8 mouse cellular contexts compared by ENCODE assay signal in the genomic region with DNA sequence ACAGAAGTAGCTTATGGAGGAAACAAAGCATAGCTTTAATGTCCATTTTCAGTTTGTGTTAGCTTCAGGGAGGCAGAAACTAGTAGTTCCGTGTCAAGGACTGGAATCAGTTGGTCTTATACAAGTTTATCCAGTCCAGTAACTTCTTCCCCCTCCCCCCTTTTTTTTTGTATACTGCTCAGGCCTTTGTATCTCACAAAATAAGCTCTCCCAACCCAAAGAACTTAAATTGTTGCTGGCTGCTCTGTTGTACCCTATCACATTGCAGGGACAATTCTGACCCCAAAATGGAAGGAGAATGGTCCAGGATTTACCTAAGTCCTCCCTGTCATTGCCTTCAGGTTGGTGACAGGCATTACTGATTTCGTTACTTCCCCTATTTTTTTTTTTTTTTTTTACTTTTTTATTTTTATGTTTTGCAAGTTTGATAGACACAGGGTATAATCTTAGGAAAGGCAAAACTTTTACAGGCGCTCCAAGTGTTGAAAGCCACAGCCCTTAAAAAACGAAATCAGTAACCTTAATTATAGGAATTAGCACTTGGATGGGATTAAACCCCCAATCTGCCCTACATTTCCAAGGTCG. TPM values are rescaled to one million over a fixed set of nuclear protein-coding genes. Genes with fewer than 3 reads are reported as not detected.
DNase-seq lines count a peak whose midpoint lies in the region; ATAC-seq and TF ChIP-seq lines count a peak whose summit lies in the region.

No protein-coding gene starts in this region.

- peak overlapping the region; percentile 99 for H3K4me3 ChIP-seq in heart, embryonic 12.5 days
- H3K4me3 ChIP-seq in ES-E14 (ENCODE audit: insufficient read depth in 1 of 2, low read depth in 1 of 2, low read length in 2 of 2, poor library complexity in 1 of 2, severe bottlenecking in 1 of 2) = peak overlapping the region; percentile 74 to 94
- H3K4me3 ChIP-seq in hindbrain, embryonic 11.5 days (ENCODE audit: low read depth, low read length) = peak overlapping the region; percentile 92
- H3K4me3 ChIP-seq in midbrain, embryonic 11.5 days (ENCODE audit: low read depth, low read length) = peak overlapping the region; percentile 86

- peak overlapping the region; percentile 93 for H3K4me2 ChIP-seq in heart, embryonic 12.5 days
- peak overlapping the region; percentile 59; the same call in 1 of the 2 replicates for H3K4me2 ChIP-seq in hindbrain, embryonic 11.5 days (replicated peaks; ENCODE audit: low read depth, low read length)
- peak overlapping the region; percentile 91 for H3K4me2 ChIP-seq in midbrain, embryonic 11.5 days

- 24% methylated on average over 5 of the region's 5 CpGs for WGBS in heart, embryonic 12.5 days
- 24% methylated on average over 5 of the region's 5 CpGs for WGBS in hindbrain, embryonic 11.5 days
- WGBS in midbrain, embryonic 11.5 days = 24% methylated on average over 5 of the region's 5 CpGs

- no peaks in the 10 kb centered on the region for H3K9me3 ChIP-seq in heart, embryonic 12.5 days (replicated peaks)
- H3K9me3 ChIP-seq in ES-E14 (ENCODE audit: control insufficient read depth, insufficient read depth, low read depth, low read length) = no peaks in the 10 kb centered on the region
- H3K9me3 ChIP-seq in hindbrain, embryonic 11.5 days (ENCODE audit: control insufficient read depth, low read length) = no peaks in the 10 kb centered on the region
- H3K9me3 ChIP-seq in midbrain, embryonic 11.5 days (ENCODE audit: control insufficient read depth, low read length) = no peaks in the 10 kb centered on the region

- peak overlapping the region; percentile 67; the same call in 1 of the 2 replicates for H3K9ac ChIP-seq in heart, embryonic 12.5 days
- H3K9ac ChIP-seq in ES-E14 (ENCODE audit: insufficient read depth, low read depth, low read length, poor library complexity, severe bottlenecking) = no peak overlapping the region
- H3K9ac ChIP-seq in hindbrain, embryonic 11.5 days (ENCODE audit: low read depth, low read length) = no peak overlapping the region
- peak overlapping the region; percentile 24; the same call in 1 of the 2 replicates for H3K9ac ChIP-seq in midbrain, embryonic 11.5 days (ENCODE audit: low read length)

- DNase-seq in heart, postnatal 25 days (ENCODE audit: low spot score) = no peak
- DNase-seq in ES-E14 (ENCODE audit: low read depth, low spot score) = no peak
- no peak for DNase-seq in hindbrain, embryonic 11.5 days (ENCODE audit: low spot score)
- no peak for DNase-seq in midbrain, embryonic 11.5 days (ENCODE audit: low spot score, missing footprints)
- DNase-seq in left cerebral cortex, adult 8-10 months (ENCODE audit: low spot score in 2 of 2) = no peak
- DNase-seq in layer of hippocampus, adult 8-10 months (ENCODE audit: low spot score in 2 of 2) = no peak
- no peak for DNase-seq in gastrocnemius, postnatal 4 days (ENCODE audit: low spot score in 2 of 2)

- no peak for ATAC-seq in heart, embryonic 12.5 days (ENCODE audit: insufficient number of reproducible peaks, low FRiP score)
- no peak for ATAC-seq in hindbrain, embryonic 11.5 days (ENCODE audit: low FRiP score)
- no peak for ATAC-seq in midbrain, embryonic 11.5 days (ENCODE audit: low FRiP score)

- peaks cover 22% of the 10 kb centered on the region for H3K36me3 ChIP-seq in heart, embryonic 12.5 days
- H3K36me3 ChIP-seq in ES-E14 (ENCODE audit: control insufficient read depth, insufficient read depth, low read length, poor library complexity, severe bottlenecking) = no peaks in the 10 kb centered on the region; the same call in 1 of the 2 replicates
- H3K36me3 ChIP-seq in hindbrain, embryonic 11.5 days (ENCODE audit: control insufficient read depth, insufficient read depth, low read length) = no peaks in the 10 kb centered on the region
- peaks cover 2% of the 10 kb centered on the region; the same call in 1 of the 2 replicates for H3K36me3 ChIP-seq in midbrain, embryonic 11.5 days (ENCODE audit: control insufficient read depth, insufficient read depth, low read length)

- in situ Hi-C loops in ES-E14 (cut with MboI; ENCODE audit: low sequenced_read_pairs in 2 of 2, unreplicated experiment in 2 of 2) = no loop called here

- peaks cover 10% of the 10 kb centered on the region for H3K4me1 ChIP-seq in heart, embryonic 12.5 days (replicated peaks)
- peaks cover 0 to 5% of the 10 kb centered on the region in 2 experiments; a peak in 1 of 4 replicates for H3K4me1 ChIP-seq in ES-E14 (ENCODE audit: control insufficient read depth in 2 of 2, insufficient read depth in 2 of 2, low read length in 2 of 2, poor library complexity in 1 of 2)
- peaks cover 4% of the 10 kb centered on the region; the same call in 1 of the 2 replicates for H3K4me1 ChIP-seq in hindbrain, embryonic 11.5 days (replicated peaks; ENCODE audit: control insufficient read depth, insufficient read depth, low read length)
- H3K4me1 ChIP-seq in midbrain, embryonic 11.5 days (ENCODE audit: control insufficient read depth, insufficient read depth, low read length) = peaks cover 15% of the 10 kb centered on the region

- no peak overlapping the region for H3K27ac ChIP-seq in heart, embryonic 12.5 days (ENCODE audit: poor library complexity, severe bottlenecking)
- H3K27ac ChIP-seq in ES-E14 (ENCODE audit: insufficient read depth, low read depth, low read length, poor library complexity, severe bottlenecking) = no peak overlapping the region
- H3K27ac ChIP-seq in hindbrain, embryonic 11.5 days (ENCODE audit: low read depth, low read length) = no peak overlapping the region
- H3K27ac ChIP-seq in midbrain, embryonic 11.5 days (ENCODE audit: low read depth, low read length) = no peak overlapping the region

- intact Hi-C loops in heart, postnatal 25 days (cut with DNase I) = no loop called here

- no peaks in the 10 kb centered on the region for H3K27me3 ChIP-seq in heart, embryonic 12.5 days (replicated peaks)
- no peaks in the 10 kb centered on the region for H3K27me3 ChIP-seq in hindbrain, embryonic 11.5 days (ENCODE audit: control insufficient read depth, insufficient read depth, low read length)
- no peaks in the 10 kb centered on the region for H3K27me3 ChIP-seq in midbrain, embryonic 11.5 days (ENCODE audit: control insufficient read depth, insufficient read depth, low read length)

TF ChIP-seq in ES-E14, 5 proteins besides CTCF, POLR2A, EP300 and RAD21:
- no peak for TF ChIP-seq MAFK (IDR thresholded peaks at IDR 0.05; ENCODE audit: insufficient read depth, low read depth, low read length)
- no peak for TF ChIP-seq ZNF384 (IDR thresholded peaks at IDR 0.05; ENCODE audit: low read depth, low read length)
- TF ChIP-seq ZC3H11A (IDR thresholded peaks at IDR 0.05; ENCODE audit: borderline replicate concordance, low read depth, low read length) = no peak
- TF ChIP-seq CHD2 (IDR thresholded peaks at IDR 0.05; ENCODE audit: low read depth, low read length) = no peak
- TF ChIP-seq HCFC1 (IDR thresholded peaks at IDR 0.05; ENCODE audit: borderline replicate concordance, insufficient read depth, low read length) = no peak

RNA-seq across cellular contexts. Expression of a gene that starts 1.0 kb away (rescaled TPM):
- polyA plus RNA-seq in heart, embryonic 12.5 days (2016; fragmentation: Nextera tagmentation; extraction: Ambion mirVana) = 15.4 and 15.6 TPM in 2 replicates
- total RNA-seq in heart, postnatal 25 days (2021) = 10 to 100 TPM; 12.3 to 14.1 TPM
- total RNA-seq in ES-E14 (2012; rRNA removed) = 27.6 and 29.4 TPM in 2 replicates
- 22.0 and 22.2 TPM in 2 replicates for polyA plus RNA-seq in hindbrain, embryonic 11.5 days (2014; fragmentation: Nextera tagmentation; extraction: Ambion mirVana)
- 20.5 and 21.7 TPM in 2 replicates for polyA plus RNA-seq in midbrain, embryonic 11.5 days (2014; fragmentation: Nextera tagmentation; extraction: Ambion mirVana)
- total RNA-seq in left cerebral cortex, adult 8-10 months (2022) = 10 to 100 TPM; 18.2 to 26.0 (median 21.3) TPM
- 10 to 100 TPM; 18.2 to 34.0 (median 22.9) TPM for total RNA-seq in layer of hippocampus, adult 8-10 months (2022)
- 10 to 100 TPM; 24.3 to 27.1 TPM for total RNA-seq in gastrocnemius, postnatal 4 days (2021)

RNA-seq across cellular contexts. Expression of a gene that starts 44.5 kb away (rescaled TPM):
- 71.6 and 72.6 TPM in 2 replicates for polyA plus RNA-seq in heart, embryonic 12.5 days (2016; fragmentation: Nextera tagmentation; extraction: Ambion mirVana)
- total RNA-seq in heart, postnatal 25 days (2021) = 10 to 100 TPM; 86.9 to 92.9 TPM
- total RNA-seq in ES-E14 (2012; rRNA removed) = 45.1 and 45.8 TPM in 2 replicates
- 77.3 and 88.5 TPM in 2 replicates for polyA plus RNA-seq in hindbrain, embryonic 11.5 days (2014; fragmentation: Nextera tagmentation; extraction: Ambion mirVana)
- polyA plus RNA-seq in midbrain, embryonic 11.5 days (2014; fragmentation: Nextera tagmentation; extraction: Ambion mirVana) = 84.3 and 94.5 TPM in 2 replicates
- total RNA-seq in left cerebral cortex, adult 8-10 months (2022) = 100 to 1,000 TPM; 199 to 232 (median 219) TPM
- 100 to 1,000 TPM; 196 to 256 (median 209) TPM for total RNA-seq in layer of hippocampus, adult 8-10 months (2022)
- total RNA-seq in gastrocnemius, postnatal 4 days (2021) = 10 to 100 TPM; 65.0 to 68.3 TPM

Comparison
In these comparisons a context has a peak if more than half of its experiments do, and no peak if none do; other contexts are left out.
1. H3K9ac ChIP-seq: peak in heart, embryonic 12.5 days (single experiment) and midbrain, embryonic 11.5 days (single experiment); none in ES-E14 (single experiment) and hindbrain, embryonic 11.5 days (single experiment).
2. Peak in every context shown above with its lines, with median percentiles within 50 percentile points of each other: H3K4me2 ChIP-seq and H3K4me3 ChIP-seq.